Mouse (Mus musculus) stomach, embryonic 15.5 days (tissue): Measurements from ENCODE around the gene Xkrx. TPM values are rescaled to one million over a fixed set of nuclear protein-coding genes. Genes with fewer than 3 reads are reported as not detected.

Experiments
- ATAC-seq: fragments of 200-750 bp; cut with Nextera tagmentation; 2 replicates; pipeline ENCODE4 v1.8.0; 2017; ENCODE audit warnings: low read depth, moderate number of reproducible peaks, moderate TSS enrichment; ENCODE audit not compliant: insufficient read depth, low FRiP score
- H3K27ac ChIP-seq: fragments of 300-500 bp; sonication (generic); 2 replicates; pipeline ENCODE4 v1.5.1; 2015; ENCODE audit warnings: mild to moderate bottlenecking, inconsistent platforms
- H3K27me3 ChIP-seq: fragments of 300-500 bp; sonication (generic); replicated peaks from 2 replicates; pipeline ENCODE4 v1.6.1; 2015; ENCODE audit warnings: inconsistent platforms
- H3K36me3 ChIP-seq: fragments of 300-500 bp; sonication (generic); 2 replicates; pipeline ENCODE4 v1.6.1; 2015; ENCODE audit warnings: inconsistent platforms
- H3K4me1 ChIP-seq: fragments of 300-500 bp; sonication (generic); 2 replicates; pipeline ENCODE4 v1.6.1; 2015; ENCODE audit warnings: inconsistent platforms
- H3K4me2 ChIP-seq: fragments of 300-500 bp; sonication (generic); 2 replicates; pipeline ENCODE4 v1.6.1; 2015; ENCODE audit warnings: mild to moderate bottlenecking, inconsistent platforms
- H3K4me3 ChIP-seq: fragments of 300-500 bp; sonication (generic); replicated peaks from 2 replicates; pipeline ENCODE4 v1.5.1; 2015; ENCODE audit warnings: inconsistent platforms
- H3K9ac ChIP-seq: fragments of 300-500 bp; sonication (generic); 2 replicates; pipeline ENCODE4 v1.6.1; 2015; ENCODE audit warnings: inconsistent platforms
- H3K9me3 ChIP-seq: fragments of 300-500 bp; sonication (generic); 2 replicates; pipeline ENCODE4 v1.6.1; 2016; ENCODE audit warnings: inconsistent platforms
- WGBS: fragments of 180-500 bp; shearing (Covaris S2); methylation state at CpG from one replicate; pipeline ENCODE4 v1.1.7; 2015; 5-methylcytosine and 5-hydroxymethylcytosine counted together
- polyA plus RNA-seq: library from polyadenylated mRNA; unstranded; fragments of >200 nt; fragmentation: Nextera tagmentation; extraction: Ambion mirVana; gene quantifications from 2 replicates; pipeline ENCODE4 v1.2.1, GENCODE M21; 2015

Gene Xkrx
- polyA plus RNA-seq, 1 experiment from 2014 or later, result 0.05 TPM

DNA sequence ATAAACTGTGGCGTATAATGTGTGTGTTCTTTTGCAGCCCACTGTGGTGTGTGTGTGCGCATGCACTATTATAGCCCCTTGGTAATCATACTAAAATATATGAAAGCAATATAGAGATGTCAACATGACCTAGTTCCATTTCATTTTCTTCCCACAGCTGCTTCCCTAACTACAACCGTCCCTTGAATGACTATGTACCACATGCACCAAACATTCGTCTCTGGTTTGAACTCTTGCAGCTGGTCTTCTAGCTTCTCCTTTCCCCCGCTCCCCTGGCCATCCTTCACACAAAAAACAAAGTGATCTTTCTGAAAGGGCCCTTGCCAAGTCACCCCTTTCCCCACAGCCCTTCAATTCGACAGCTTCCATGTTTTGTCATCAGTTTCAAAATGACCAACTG lies 21.9 kb downstream of the Xkrx start:
- H3K4me1 ChIP-seq, result no peaks in the 10 kb centered on the region
- 73% methylated on average over 6 of the region's 6 CpGs for WGBS
- H3K27me3 ChIP-seq, result no peaks in the 10 kb centered on the region
- H3K9me3 ChIP-seq, result no peaks in the 10 kb centered on the region
- no peaks in the 10 kb centered on the region for H3K36me3 ChIP-seq
- no peak overlapping the region for H3K4me2 ChIP-seq
- no peak overlapping the region for H3K4me3 ChIP-seq
- no peak for ATAC-seq
- no peak overlapping the region for H3K27ac ChIP-seq
- H3K9ac ChIP-seq, result no peak overlapping the region

DNA sequence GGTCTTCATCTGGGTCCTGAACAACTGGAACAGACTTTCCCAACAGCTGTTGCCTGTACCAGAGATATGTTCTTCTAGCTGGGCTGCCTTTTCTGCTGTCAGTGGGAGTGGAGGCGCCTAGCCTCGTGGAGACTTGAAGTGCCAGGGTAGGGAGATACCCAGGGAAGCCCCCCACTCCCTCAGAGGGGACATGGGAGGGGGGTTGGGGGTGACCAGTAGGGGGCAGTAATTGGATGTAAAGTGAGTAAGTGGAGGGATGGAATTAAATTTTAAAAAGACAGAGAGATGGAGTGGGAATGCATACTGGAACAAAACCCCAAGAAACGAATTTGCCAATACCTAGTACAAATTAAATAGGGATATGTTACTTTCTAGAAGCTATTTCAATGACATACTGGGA lies 28.1 kb downstream of the Xkrx start:
- Histone ChIP-seq H3K4me3 (no peak overlapping the region), H3K27ac (no peak overlapping the region), H3K4me1 (no peaks in the 10 kb centered on the region), H3K36me3 (no peaks in the 10 kb centered on the region), H3K4me2 (no peak overlapping the region), H3K27me3 (no peaks in the 10 kb centered on the region), H3K9ac (no peak overlapping the region), H3K9me3 (no peaks in the 10 kb centered on the region)
- ATAC-seq, result no peak
- 34% methylated on average over 3 of the region's 3 CpGs for WGBS

DNA sequence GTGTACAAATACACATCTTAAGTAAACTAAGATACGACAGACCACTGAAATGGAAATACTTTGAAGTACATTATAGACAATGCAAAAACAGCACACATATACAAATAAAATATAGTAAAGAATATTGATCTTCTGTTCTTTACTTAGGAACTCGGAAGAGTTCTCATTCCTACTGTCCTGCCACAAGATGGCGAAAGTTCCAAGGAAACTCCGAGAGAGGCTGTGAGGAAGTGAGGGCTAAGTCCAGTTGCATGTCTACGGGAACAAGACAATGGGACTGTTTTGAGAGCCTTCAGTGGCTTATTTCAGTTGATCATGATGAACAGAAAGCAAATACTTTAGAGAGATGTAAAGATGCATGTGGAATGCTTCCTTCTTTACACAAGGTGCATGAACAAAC lies 29.6 kb downstream of the Xkrx start:
- Histone ChIP-seq H3K4me3 (no peak overlapping the region), H3K9me3 (no peaks in the 10 kb centered on the region), H3K27ac (no peak overlapping the region), H3K36me3 (no peaks in the 10 kb centered on the region), H3K4me1 (no peaks in the 10 kb centered on the region), H3K4me2 (no peak overlapping the region), H3K27me3 (no peaks in the 10 kb centered on the region), H3K9ac (no peak overlapping the region)
- ATAC-seq, result no peak
- WGBS, result 22% methylated on average over 5 of the region's 5 CpGs

DNA sequence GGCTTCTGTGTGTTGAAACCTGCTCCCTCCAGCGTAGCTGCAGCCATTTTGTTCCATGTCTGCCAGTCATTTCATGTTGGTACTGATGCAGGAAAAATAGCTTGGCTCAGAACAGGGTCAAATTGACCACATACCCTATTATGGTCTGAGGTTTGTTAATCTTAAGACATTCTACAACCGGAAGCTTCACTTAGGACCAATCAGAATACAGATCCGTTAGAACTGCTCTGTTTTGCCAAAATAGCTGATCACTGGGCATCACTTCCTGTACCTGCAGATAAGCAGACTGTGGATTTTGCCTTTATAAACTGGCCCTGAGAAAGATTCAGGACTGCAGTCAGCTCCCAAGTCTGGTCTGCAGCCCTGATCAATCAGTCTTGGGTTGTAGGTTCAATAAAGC lies 33.3 kb downstream of the Xkrx start:
- no peaks in the 10 kb centered on the region for H3K27me3 ChIP-seq
- no peak overlapping the region for H3K27ac ChIP-seq
- H3K4me2 ChIP-seq, result no peak overlapping the region
- H3K9ac ChIP-seq, result no peak overlapping the region
- no peaks in the 10 kb centered on the region for H3K36me3 ChIP-seq
- no peaks in the 10 kb centered on the region for H3K9me3 ChIP-seq
- no peak for ATAC-seq
- no peak overlapping the region for H3K4me3 ChIP-seq
- no peaks in the 10 kb centered on the region for H3K4me1 ChIP-seq
- WGBS, result 73% methylated on average over 3 of the region's 3 CpGs

DNA sequence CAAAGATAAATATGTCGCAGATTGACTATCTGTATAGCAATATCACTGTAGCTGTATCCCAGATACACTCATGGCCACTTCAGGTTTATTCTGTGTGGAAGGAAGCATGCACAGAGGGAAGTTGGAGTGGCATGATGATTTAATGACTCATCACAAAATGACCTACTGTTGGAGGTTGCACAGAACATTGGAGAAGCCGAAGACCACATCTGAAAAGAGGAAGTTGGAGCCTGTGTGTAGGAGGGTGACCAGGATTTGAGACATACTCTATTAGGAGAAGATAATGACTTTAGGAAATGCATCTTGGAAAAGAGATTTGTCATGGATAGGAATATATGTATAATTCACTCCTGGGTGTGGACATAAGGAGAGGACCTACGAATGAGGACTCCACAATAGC lies 45.5 kb downstream of the Xkrx start:
- no peaks in the 10 kb centered on the region for H3K9me3 ChIP-seq
- no peak overlapping the region for H3K27ac ChIP-seq
- no peak overlapping the region for H3K4me3 ChIP-seq
- H3K27me3 ChIP-seq, result no peaks in the 10 kb centered on the region
- H3K36me3 ChIP-seq, result no peaks in the 10 kb centered on the region
- no peak overlapping the region for H3K9ac ChIP-seq
- no peak overlapping the region for H3K4me2 ChIP-seq
- WGBS, result 62% methylated on average over 3 of the region's 3 CpGs
- ATAC-seq, result no peak
- H3K4me1 ChIP-seq, result no peaks in the 10 kb centered on the region

DNA sequence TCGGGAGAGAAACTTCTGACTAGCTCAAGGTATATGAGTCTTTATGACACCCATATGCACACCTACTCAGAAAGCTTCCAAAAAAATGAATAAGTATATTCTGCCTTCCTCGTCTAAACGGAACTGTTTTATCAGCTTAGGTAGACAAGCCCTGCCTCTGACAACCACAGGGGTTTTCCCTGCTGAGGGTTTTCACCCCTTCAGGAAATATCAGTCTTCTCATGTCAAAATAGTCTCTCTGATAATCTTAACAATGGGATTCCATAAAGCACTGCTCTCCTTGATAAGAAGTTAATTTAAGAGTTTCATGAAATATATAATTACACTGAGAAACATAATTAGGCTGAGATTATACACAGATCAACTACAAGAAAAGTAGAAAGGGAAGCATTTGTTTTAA lies 50.1 kb downstream of the Xkrx start:
- Histone ChIP-seq H3K4me3 (no peak overlapping the region), H3K27me3 (no peaks in the 10 kb centered on the region), H3K9ac (no peak overlapping the region), H3K4me1 (no peaks in the 10 kb centered on the region), H3K27ac (no peak overlapping the region), H3K4me2 (no peak overlapping the region), H3K9me3 (no peaks in the 10 kb centered on the region), H3K36me3 (no peaks in the 10 kb centered on the region)
- no peak for ATAC-seq
- 56% methylated on average over 3 of the region's 3 CpGs for WGBS

DNA sequence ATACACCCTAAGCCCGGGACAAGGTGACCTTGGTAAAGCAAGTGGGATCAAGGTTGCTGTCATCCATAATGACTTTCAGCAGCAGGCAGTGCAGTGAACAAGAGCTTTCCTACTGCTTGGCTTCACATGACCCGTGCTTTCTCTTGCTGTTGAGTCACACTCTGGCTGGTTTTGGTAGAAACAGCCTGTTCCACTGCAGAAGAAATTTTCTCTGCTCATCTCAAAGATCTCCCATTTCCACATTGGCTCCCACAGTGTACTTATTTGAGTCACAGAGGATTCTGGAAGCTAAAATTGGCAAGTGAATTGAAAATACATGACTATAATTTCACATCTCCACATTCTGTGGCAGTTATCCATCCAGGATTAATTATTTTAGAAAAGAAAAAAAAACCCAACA lies 59.2 kb downstream of the Xkrx start:
- 73% methylated on average over 2 of the region's 2 CpGs for WGBS
- Histone ChIP-seq H3K9me3 (no peaks in the 10 kb centered on the region), H3K36me3 (no peaks in the 10 kb centered on the region), H3K27ac (no peak overlapping the region), H3K9ac (no peak overlapping the region), H3K27me3 (no peaks in the 10 kb centered on the region), H3K4me3 (no peak overlapping the region), H3K4me1 (no peaks in the 10 kb centered on the region), H3K4me2 (no peak overlapping the region)
- no peak for ATAC-seq

Other genes starting within 250 kb of the Xkrx start
- 5.7 and 5.9 TPM in 2 replicates for gene Sytl4, start 180.3 kb downstream of the Xkrx start, polyA plus RNA-seq
- 32.4 and 39.7 TPM in 2 replicates for gene Cstf2, start 102.9 kb downstream of the Xkrx start, polyA plus RNA-seq
- 0.08 TPM in 1 of 2 replicates, not detected in the other for gene Arl13a, start 25.4 kb upstream of the Xkrx start, polyA plus RNA-seq
- 0.12 and 0.34 TPM in 2 replicates for gene Nox1, start 59.9 kb upstream of the Xkrx start, polyA plus RNA-seq
- 22.3 and 22.6 TPM in 2 replicates for gene Trmt2b, start 114.9 kb upstream of the Xkrx start, polyA plus RNA-seq
- 4.4 TPM in 2 replicates for gene Tmem35a, start 133.1 kb upstream of the Xkrx start, polyA plus RNA-seq
- 23.9 and 27.1 TPM in 2 replicates for gene Cenpi, start 146.0 kb upstream of the Xkrx start, polyA plus RNA-seq
- gene Drp2, start 242.5 kb upstream of the Xkrx start, polyA plus RNA-seq, result 1.4 and 1.5 TPM in 2 replicates